Mouse (Mus musculus) neural tube, embryonic 14.5 days (tissue): ENCODE measurements at regions not wholly inside any gene's neighbourhood (a gene's known extent, or its start where the extent isn't known, plus 50 kb on each side); places are given as distances from the start of the nearest gene placed in this dataset.

ENCODE experiments used
- ATAC-seq: fragments of 200-750 bp; cut with Nextera tagmentation; 2 replicates; pipeline ENCODE4 v1.8.0; 2017; ENCODE audit warnings: low read depth, mild to moderate bottlenecking, moderate TSS enrichment, moderate library complexity
- H3K27ac ChIP-seq: fragments of 300-500 bp; sonication (generic); 2 replicates; pipeline ENCODE4 v1.5.1; 2014; ENCODE audit warnings: low read depth, mild to moderate bottlenecking, control low read depth, low read length, moderate library complexity, mixed read lengths
- H3K27me3 ChIP-seq: fragments of 300-500 bp; sonication (generic); 2 replicates; pipeline ENCODE4 v1.6.1; 2014; ENCODE audit warnings: low read length; ENCODE audit not compliant: control insufficient read depth, insufficient read depth
- H3K36me3 ChIP-seq: fragments of 300-500 bp; sonication (generic); 2 replicates; pipeline ENCODE4 v1.6.1; 2014; ENCODE audit warnings: low read length, mixed read lengths; ENCODE audit not compliant: control insufficient read depth, insufficient read depth
- H3K4me1 ChIP-seq: fragments of 300-500 bp; sonication (generic); 2 replicates; pipeline ENCODE4 v1.6.1; 2014; ENCODE audit warnings: low read length; ENCODE audit not compliant: control insufficient read depth, insufficient read depth
- H3K4me2 ChIP-seq: fragments of 300-500 bp; sonication (generic); 2 replicates; pipeline ENCODE4 v1.6.1; 2014; ENCODE audit warnings: mild to moderate bottlenecking, low read depth, low read length, control low read depth
- H3K4me3 ChIP-seq: fragments of 300-500 bp; sonication (generic); 2 replicates; pipeline ENCODE4 v1.5.1; 2014; ENCODE audit warnings: low read depth, low read length, control low read depth, mixed read lengths
- H3K9ac ChIP-seq: fragments of 300-500 bp; sonication (generic); replicated peaks from 2 replicates; pipeline ENCODE4 v1.6.1; 2014; ENCODE audit warnings: low read depth, mild to moderate bottlenecking, control low read depth, low read length, mixed read lengths
- H3K9me3 ChIP-seq: fragments of 300-500 bp; sonication (generic); 2 replicates; pipeline ENCODE4 v1.6.1; 2016; ENCODE audit warnings: low read length; ENCODE audit not compliant: control insufficient read depth
- WGBS: fragments of 180-500 bp; shearing (Covaris S2); extraction: QIAGEN DNeasy Blood & Tissue Kit; methylation state at CpG from one replicate; pipeline ENCODE4 v1.1.7; 2014; 5-methylcytosine and 5-hydroxymethylcytosine counted together

DNA sequence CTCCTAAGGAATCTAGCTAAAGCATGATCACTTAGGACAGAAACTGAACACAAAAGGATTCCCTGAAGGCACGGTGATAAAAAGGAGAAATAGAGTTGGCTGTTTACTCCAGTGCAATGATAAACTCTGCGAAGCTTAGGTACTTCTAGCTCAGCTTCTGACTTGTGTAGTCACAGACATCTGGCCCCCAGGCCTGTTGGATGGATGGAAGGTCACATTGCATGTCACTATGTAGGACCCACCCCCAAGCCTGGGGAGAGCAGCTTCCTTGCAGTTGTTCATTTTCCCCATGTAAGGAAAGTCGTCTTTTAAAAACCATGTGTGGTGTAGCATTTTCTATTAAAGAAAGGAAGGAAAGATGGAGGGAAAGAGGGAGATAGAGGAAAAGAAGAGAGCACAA, 623.0 kb upstream of the Cdh11 start:
- Histone ChIP-seq H3K27ac (no peak overlapping the region), H3K9me3 (no peaks in the 10 kb centered on the region), H3K4me1 (no peaks in the 10 kb centered on the region), H3K4me2 (no peak overlapping the region), H3K4me3 (no peak overlapping the region), H3K36me3 (no peaks in the 10 kb centered on the region), H3K9ac (no peak overlapping the region), H3K27me3 (no peaks in the 10 kb centered on the region)
- no peak for ATAC-seq
- WGBS = 85% methylated on average over 3 of the region's 3 CpGs

DNA sequence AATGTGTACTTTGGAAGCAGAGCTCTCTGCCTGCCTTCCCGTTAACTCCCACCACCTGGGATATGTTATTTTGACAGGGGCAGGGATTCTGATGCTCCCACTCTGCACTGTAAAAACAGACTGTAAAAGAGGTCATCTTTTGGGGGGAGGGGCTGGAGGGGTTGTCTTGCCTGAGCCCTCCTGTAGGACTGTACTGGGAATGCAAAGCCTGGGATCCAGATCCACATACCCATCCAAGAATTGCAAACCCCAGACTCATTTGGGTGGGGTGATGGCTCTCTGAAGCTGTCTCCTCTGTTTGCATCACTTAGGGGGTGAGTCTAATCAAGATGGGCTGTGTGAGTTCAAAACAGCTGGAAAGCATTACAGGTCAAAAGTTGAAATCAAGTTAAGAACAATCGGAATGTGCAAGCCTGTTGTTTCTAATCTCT, 623.7 kb upstream of the Cdh11 start:
- Histone ChIP-seq H3K36me3 (no peaks in the 10 kb centered on the region), H3K27ac (no peak overlapping the region), H3K4me3 (no peak overlapping the region), H3K4me2 (no peak overlapping the region), H3K27me3 (no peaks in the 10 kb centered on the region), H3K4me1 (no peaks in the 10 kb centered on the region), H3K9me3 (no peaks in the 10 kb centered on the region), H3K9ac (no peak overlapping the region)
- WGBS = 76% methylated on average over 2 of the region's 2 CpGs
- no peak for ATAC-seq

DNA sequence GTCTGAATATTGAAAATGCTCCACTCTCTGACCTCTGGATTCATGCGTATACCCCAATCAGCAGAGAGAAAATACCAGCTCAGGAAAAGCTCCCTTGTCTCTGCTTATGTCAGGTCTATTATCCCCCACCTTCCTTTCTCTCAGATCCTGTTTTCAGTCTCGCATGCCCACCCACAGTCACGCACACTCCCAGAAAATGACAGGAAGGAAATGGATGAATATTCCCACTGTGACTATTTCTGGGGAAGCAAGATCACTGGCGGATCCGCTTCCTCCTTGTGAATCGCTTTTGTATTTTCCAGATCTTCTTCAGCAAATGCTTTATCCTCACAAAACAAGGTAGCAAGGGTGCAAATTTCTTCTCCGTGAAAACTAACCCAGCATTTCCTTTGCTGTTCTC, 627.3 kb upstream of the Cdh11 start:
- Histone ChIP-seq H3K27ac (no peak overlapping the region), H3K36me3 (no peaks in the 10 kb centered on the region), H3K27me3 (no peaks in the 10 kb centered on the region), H3K4me3 (no peak overlapping the region), H3K9me3 (no peaks in the 10 kb centered on the region), H3K9ac (no peak overlapping the region), H3K4me2 (no peak overlapping the region), H3K4me1 (no peaks in the 10 kb centered on the region)
- no peak for ATAC-seq
- 61% methylated on average over 7 of the region's 7 CpGs for WGBS

GRCm38 (mm10) chr8:103413589-103414575, 628.4 kb upstream of the Cdh11 start:
- Histone ChIP-seq H3K9ac (no peak overlapping the region), H3K9me3 (no peaks in the 10 kb centered on the region), H3K27ac (no peak overlapping the region), H3K36me3 (no peaks in the 10 kb centered on the region), H3K4me3 (no peak overlapping the region), H3K4me2 (no peak overlapping the region), H3K27me3 (no peaks in the 10 kb centered on the region), H3K4me1 (no peaks in the 10 kb centered on the region)
- WGBS = 60% methylated on average over 11 of the region's 11 CpGs
- no peak for ATAC-seq

- no peak for ATAC-seq
- no peak overlapping the region for H3K9ac ChIP-seq
Observed at GRCm38 (mm10) chr8:103422313-103422973, 637.0 kb upstream of the Cdh11 start.

DNA sequence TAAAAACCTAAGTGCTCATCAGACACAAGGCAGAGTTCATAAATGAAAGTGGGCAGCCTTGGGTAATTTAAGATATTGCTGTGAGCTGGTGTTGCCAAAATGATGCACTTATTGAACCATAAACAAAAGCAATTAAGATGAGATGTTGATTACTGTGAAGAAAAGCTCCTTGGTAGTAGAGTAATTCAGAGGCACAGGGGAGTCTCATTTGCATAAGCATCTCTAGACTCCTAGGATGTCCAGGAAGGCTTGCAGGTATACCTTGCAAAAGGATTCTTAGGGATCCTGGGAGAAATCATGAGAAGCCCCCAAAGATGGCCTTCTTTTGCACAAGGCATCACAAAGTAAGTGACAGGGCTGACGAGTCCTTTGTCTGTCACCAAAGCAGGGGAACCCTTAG, 640.5 kb upstream of the Cdh11 start:
- 60% methylated on average over 1 of the region's 1 CpGs for WGBS
- no peaks in the 10 kb centered on the region for H3K27me3 ChIP-seq
- peak; percentile 65; the same call in 1 of the 2 replicates for ATAC-seq
- H3K36me3 ChIP-seq = no peaks in the 10 kb centered on the region
- no peak overlapping the region for H3K9ac ChIP-seq
- H3K27ac ChIP-seq = no peak overlapping the region
- no peaks in the 10 kb centered on the region for H3K4me1 ChIP-seq
- no peak overlapping the region for H3K4me3 ChIP-seq
- H3K9me3 ChIP-seq = no peaks in the 10 kb centered on the region
- no peak overlapping the region for H3K4me2 ChIP-seq

More at GRCm38 (mm10) chr8:103422313-103422973, 637.0 kb upstream of the Cdh11 start:
- no peaks in the 10 kb centered on the region for H3K9me3 ChIP-seq
- no peaks in the 10 kb centered on the region for H3K36me3 ChIP-seq
- no peak overlapping the region for H3K4me3 ChIP-seq
- H3K27ac ChIP-seq = no peak overlapping the region
- 90% methylated on average over 2 of the region's 2 CpGs for WGBS
- no peaks in the 10 kb centered on the region for H3K4me1 ChIP-seq
- H3K4me2 ChIP-seq = no peak overlapping the region
- no peaks in the 10 kb centered on the region for H3K27me3 ChIP-seq

DNA sequence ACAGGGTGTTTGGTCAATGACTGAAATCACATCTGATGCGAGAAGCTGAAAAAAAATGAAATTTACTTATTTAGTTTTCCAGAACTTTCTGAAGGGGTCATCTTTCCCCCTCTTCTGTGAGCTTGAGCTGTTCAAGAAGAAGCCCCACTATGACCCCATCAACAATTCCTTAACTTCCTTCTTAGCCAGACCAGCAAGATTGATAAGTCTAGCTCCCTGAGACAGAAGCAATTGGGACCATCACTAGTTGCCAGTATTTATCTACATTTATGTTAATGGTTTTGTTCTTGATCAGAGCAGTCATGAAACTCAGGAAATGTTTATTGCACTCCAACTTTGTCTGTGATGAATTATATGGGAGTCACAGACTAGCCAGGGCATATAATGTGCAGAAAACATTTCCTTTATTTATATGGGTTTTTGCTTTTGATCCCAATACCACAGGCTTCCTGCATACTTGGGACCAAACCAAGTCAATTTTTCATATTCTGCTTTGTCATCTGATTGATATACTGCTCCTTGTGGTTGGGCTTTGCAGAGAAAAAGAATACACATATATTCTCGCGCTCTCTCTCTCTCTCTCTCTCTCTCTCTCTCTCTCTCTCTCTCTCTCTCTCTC, 645.5 kb upstream of the Cdh11 start:
- H3K4me1 ChIP-seq = no peaks in the 10 kb centered on the region
- no peaks in the 10 kb centered on the region for H3K9me3 ChIP-seq
- no peak overlapping the region for H3K4me3 ChIP-seq
- H3K36me3 ChIP-seq = no peaks in the 10 kb centered on the region
- no peaks in the 10 kb centered on the region for H3K27me3 ChIP-seq
- 90% methylated on average over 3 of the region's 3 CpGs for WGBS
- H3K4me2 ChIP-seq = no peak overlapping the region
- H3K9ac ChIP-seq = no peak overlapping the region
- ATAC-seq = no peak
- no peak overlapping the region for H3K27ac ChIP-seq

- ATAC-seq = no peak
- H3K4me2 ChIP-seq = no peak overlapping the region
- 97% methylated on average over 6 of the region's 6 CpGs for WGBS
- no peak overlapping the region for H3K27ac ChIP-seq
- no peaks in the 10 kb centered on the region for H3K36me3 ChIP-seq
- no peaks in the 10 kb centered on the region for H3K9me3 ChIP-seq
- H3K4me1 ChIP-seq = no peaks in the 10 kb centered on the region
- H3K9ac ChIP-seq = no peak overlapping the region
- H3K4me3 ChIP-seq = no peak overlapping the region
- no peaks in the 10 kb centered on the region for H3K27me3 ChIP-seq
Observed at GRCm38 (mm10) chr8:103433532-103434105, 648.2 kb upstream of the Cdh11 start.
